Mouse (Mus musculus): ENCODE measurements at regions not wholly inside any gene's neighbourhood (a gene's known extent, or its start where the extent isn't known, plus 50 kb on each side); places are given as distances from the start of the nearest gene placed in this dataset.

GRCm38 (mm10) chr11:42754481-42755272, 280.9 kb upstream of the Gm9972 start:
- peak; percentile 72 for DNase-seq (ENCODE audit: low spot score)
- H3K4me1 ChIP-seq (ENCODE audit: insufficient read depth, low read length) = 0 out of 2 replicates have a peak, but pooled peaks cover 5% of the 10 kb centered on the region
- H3K4me2 ChIP-seq (ENCODE audit: low read depth, low read length) = no peak overlapping the region
- H3K9ac ChIP-seq (replicated peaks; ENCODE audit: low read length) = no peak overlapping the region
- H3K36me3 ChIP-seq (ENCODE audit: insufficient read depth, low read length) = no peaks in the 10 kb centered on the region
- H3K27ac ChIP-seq = no peak overlapping the region
- 38% methylated on average over 6 of the region's 6 CpGs for WGBS
- H3K9me3 ChIP-seq (ENCODE audit: low read length) = no peaks in the 10 kb centered on the region
- peak; percentile 89 for ATAC-seq
- TF ChIP-seq CTCF (IDR thresholded peaks at IDR 0.05; ENCODE audit: low read depth) = 0 out of 2 replicates have a peak, but pooled peaks have one; percentile 4
- no peak overlapping the region for H3K4me3 ChIP-seq (ENCODE audit: low read length)
- no peaks in the 10 kb centered on the region for H3K27me3 ChIP-seq (ENCODE audit: insufficient read depth, low read length)

GRCm38 (mm10) chr11:42755415-42755814, 280.1 kb upstream of the Gm9972 start:
- no peak for TF ChIP-seq CTCF (IDR thresholded peaks at IDR 0.05; ENCODE audit: low read depth)
- H3K27me3 ChIP-seq (ENCODE audit: insufficient read depth, low read length) = no peaks in the 10 kb centered on the region
- 0 out of 2 replicates have a peak, but pooled peaks cover 5% of the 10 kb centered on the region for H3K4me1 ChIP-seq (ENCODE audit: insufficient read depth, low read length)
- no peaks in the 10 kb centered on the region for H3K9me3 ChIP-seq (ENCODE audit: low read length)
- DNase-seq (ENCODE audit: low spot score) (peak; percentile 62), ATAC-seq (peak; percentile 49; the same call in 1 of the 2 replicates)
- no peaks in the 10 kb centered on the region for H3K36me3 ChIP-seq (ENCODE audit: insufficient read depth, low read length)
- no peak overlapping the region for H3K4me3 ChIP-seq (ENCODE audit: low read length)
- no peak overlapping the region for H3K27ac ChIP-seq
- H3K9ac ChIP-seq (replicated peaks; ENCODE audit: low read length) = no peak overlapping the region
- H3K4me2 ChIP-seq (ENCODE audit: low read depth, low read length) = no peak overlapping the region
- WGBS = 34% methylated on average over 4 of the region's 4 CpGs

GRCm38 (mm10) chr11:42765213-42765612, 270.3 kb upstream of the Gm9972 start:
- Histone ChIP-seq H3K4me1 (ENCODE audit: insufficient read depth, low read length) (no peaks in the 10 kb centered on the region), H3K4me3 (ENCODE audit: low read length) (no peak overlapping the region), H3K4me2 (ENCODE audit: low read depth, low read length) (no peak overlapping the region), H3K27me3 (ENCODE audit: insufficient read depth, low read length) (no peaks in the 10 kb centered on the region), H3K9me3 (ENCODE audit: low read length) (no peaks in the 10 kb centered on the region), H3K27ac (no peak overlapping the region), H3K36me3 (ENCODE audit: insufficient read depth, low read length) (no peaks in the 10 kb centered on the region), H3K9ac (replicated peaks; ENCODE audit: low read length) (no peak overlapping the region)
- TF ChIP-seq CTCF (IDR thresholded peaks at IDR 0.05; ENCODE audit: low read depth) = no peak
- DNase-seq (ENCODE audit: low spot score) (no peak), ATAC-seq (no peak)

GRCm38 (mm10) chr11:42775074-42775676, 260.4 kb upstream of the Gm9972 start:
- no peak overlapping the region for H3K9ac ChIP-seq (replicated peaks; ENCODE audit: low read length)
- no peaks in the 10 kb centered on the region for H3K9me3 ChIP-seq (ENCODE audit: low read length)
- WGBS = 56% methylated on average over 4 of the region's 4 CpGs
- no peak overlapping the region for H3K27ac ChIP-seq
- H3K27me3 ChIP-seq (ENCODE audit: insufficient read depth, low read length) = no peaks in the 10 kb centered on the region
- H3K4me1 ChIP-seq (ENCODE audit: insufficient read depth, low read length) = no peaks in the 10 kb centered on the region
- H3K36me3 ChIP-seq (ENCODE audit: insufficient read depth, low read length) = no peaks in the 10 kb centered on the region
- ATAC-seq = no peak
- no peak for TF ChIP-seq CTCF (IDR thresholded peaks at IDR 0.05; ENCODE audit: low read depth)
- peak; percentile 2 for DNase-seq (ENCODE audit: low spot score)
- no peak overlapping the region for H3K4me3 ChIP-seq (ENCODE audit: low read length)
- no peak overlapping the region for H3K4me2 ChIP-seq (ENCODE audit: low read depth, low read length)

GRCm38 (mm10) chr11:42811487-42811886, 224.1 kb upstream of the Gm9972 start:
- no peak overlapping the region for H3K27ac ChIP-seq
- no peak overlapping the region for H3K4me3 ChIP-seq (ENCODE audit: low read length)
- no peak overlapping the region for H3K9ac ChIP-seq (replicated peaks; ENCODE audit: low read length)
- no peaks in the 10 kb centered on the region for H3K4me1 ChIP-seq (ENCODE audit: insufficient read depth, low read length)
- DNase-seq (ENCODE audit: low spot score) = no peak
- no peak for TF ChIP-seq CTCF (IDR thresholded peaks at IDR 0.05; ENCODE audit: low read depth)
- H3K27me3 ChIP-seq (ENCODE audit: insufficient read depth, low read length) = no peaks in the 10 kb centered on the region
- no peaks in the 10 kb centered on the region for H3K36me3 ChIP-seq (ENCODE audit: insufficient read depth, low read length)
- no peak overlapping the region for H3K4me2 ChIP-seq (ENCODE audit: low read depth, low read length)
- 84% methylated on average over 1 of the region's 1 CpGs for WGBS
- H3K9me3 ChIP-seq (ENCODE audit: low read length) = no peaks in the 10 kb centered on the region
- ATAC-seq = no peak

- DNase-seq (ENCODE audit: low spot score) (no peak), ATAC-seq (no peak)
- H3K36me3 ChIP-seq (ENCODE audit: insufficient read depth, low read length) = no peaks in the 10 kb centered on the region
- H3K9me3 ChIP-seq (ENCODE audit: low read length) = no peaks in the 10 kb centered on the region
- no peaks in the 10 kb centered on the region for H3K4me1 ChIP-seq (ENCODE audit: insufficient read depth, low read length)
- TF ChIP-seq CTCF (IDR thresholded peaks at IDR 0.05; ENCODE audit: low read depth) = no peak
- H3K9ac ChIP-seq (replicated peaks; ENCODE audit: low read length) = no peak overlapping the region
- no peak overlapping the region for H3K4me2 ChIP-seq (ENCODE audit: low read depth, low read length)
- no peak overlapping the region for H3K27ac ChIP-seq
- WGBS = 89% methylated on average over 2 of the region's 2 CpGs
- H3K4me3 ChIP-seq (ENCODE audit: low read length) = no peak overlapping the region
- H3K27me3 ChIP-seq (ENCODE audit: insufficient read depth, low read length) = no peaks in the 10 kb centered on the region
These were observed 219.8 kb upstream of the Gm9972 start for GRCm38 (mm10) chr11:42815753-42816152.

- Histone ChIP-seq H3K27ac (no peak overlapping the region), H3K4me3 (ENCODE audit: low read length) (no peak overlapping the region), H3K4me2 (ENCODE audit: low read depth, low read length) (no peak overlapping the region), H3K27me3 (ENCODE audit: insufficient read depth, low read length) (no peaks in the 10 kb centered on the region), H3K4me1 (ENCODE audit: insufficient read depth, low read length) (no peaks in the 10 kb centered on the region), H3K9ac (replicated peaks; ENCODE audit: low read length) (no peak overlapping the region), H3K36me3 (ENCODE audit: insufficient read depth, low read length) (no peaks in the 10 kb centered on the region), H3K9me3 (ENCODE audit: low read length) (no peaks in the 10 kb centered on the region)
- no peak for TF ChIP-seq CTCF (IDR thresholded peaks at IDR 0.05; ENCODE audit: low read depth)
- WGBS = 51% methylated on average over 1 of the region's 1 CpGs
- DNase-seq (ENCODE audit: low spot score) (no peak), ATAC-seq (no peak)
These were observed 212.7 kb upstream of the Gm9972 start for GRCm38 (mm10) chr11:42822835-42823234.
